ENCODE assay signal across 9 mouse cellular contexts in the genomic region with DNA sequence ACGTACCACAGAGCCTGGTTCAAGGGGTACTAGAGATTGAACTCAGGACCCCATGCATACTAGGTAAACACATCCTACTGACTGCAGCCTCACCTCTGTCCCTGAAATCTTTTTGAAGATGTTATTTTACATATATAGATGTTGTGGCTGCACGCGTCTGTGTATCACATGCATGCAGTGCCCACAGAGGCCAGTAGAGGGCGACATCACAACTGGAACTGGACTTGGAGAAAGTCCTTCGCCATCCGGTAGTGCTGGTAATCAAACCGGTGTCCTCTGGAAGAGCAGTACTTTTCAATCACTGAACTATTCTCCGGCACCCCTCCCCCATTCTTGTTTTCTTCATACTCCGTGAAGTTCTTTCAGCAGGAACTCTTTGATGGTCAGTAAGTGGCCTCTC. TPM values are rescaled to one million over a fixed set of nuclear protein-coding genes. Genes with fewer than 3 reads are reported as not detected.
A peak's percentile ranks its signal among the peaks of the same experiment; 100 is the strongest.
DNase-seq lines count a peak whose midpoint lies in the region; ATAC-seq lines count a peak whose summit lies in the region.
"Had no signal": no experiment of that assay in that cellular context is flagged by ENCODE, and none has a peak within 500 bp of the region (broad histone marks: within the 10 kb centered on the region; RNA-seq: fewer than 3 reads in every experiment).

No protein-coding gene starts in this region.

- H3K27ac ChIP-seq in forebrain, embryonic 11.5 days (ENCODE audit: low read depth, low read length) = no peak overlapping the region
- H3K27ac ChIP-seq in forebrain, embryonic 13.5 days = no peak overlapping the region
- no peak overlapping the region for H3K27ac ChIP-seq in neural tube, embryonic 11.5 days (ENCODE audit: low read depth, low read length)
- H3K27ac ChIP-seq: liver, embryonic 15.5 days had no signal

- no peak overlapping the region for H3K4me3 ChIP-seq in forebrain, embryonic 11.5 days (ENCODE audit: low read depth, low read length)
- no peak overlapping the region for H3K4me3 ChIP-seq in forebrain, embryonic 13.5 days
- H3K4me3 ChIP-seq in neural tube, embryonic 11.5 days (ENCODE audit: low read depth, low read length) = no peak overlapping the region
- H3K4me3 ChIP-seq: liver, embryonic 15.5 days had no signal

- no peaks in the 10 kb centered on the region for H3K4me1 ChIP-seq in forebrain, embryonic 11.5 days (replicated peaks; ENCODE audit: control insufficient read depth, insufficient read depth, low read length)
- H3K4me1 ChIP-seq in forebrain, embryonic 13.5 days = no peaks in the 10 kb centered on the region
- no peaks in the 10 kb centered on the region for H3K4me1 ChIP-seq in neural tube, embryonic 11.5 days (ENCODE audit: control insufficient read depth, insufficient read depth, low read length)
- H3K4me1 ChIP-seq: liver, embryonic 15.5 days had no signal

- no peak overlapping the region for H3K4me2 ChIP-seq in forebrain, embryonic 11.5 days (ENCODE audit: low read depth, low read length, severe bottlenecking)
- no peak overlapping the region for H3K4me2 ChIP-seq in forebrain, embryonic 13.5 days
- no peak overlapping the region for H3K4me2 ChIP-seq in neural tube, embryonic 11.5 days (ENCODE audit: low read depth)
- H3K4me2 ChIP-seq: liver, embryonic 15.5 days had no signal

- no peak for ATAC-seq in forebrain, embryonic 11.5 days (replicated peaks; ENCODE audit: low FRiP score)
- ATAC-seq in forebrain, embryonic 13.5 days = no peak
- ATAC-seq in neural tube, embryonic 11.5 days (ENCODE audit: insufficient read depth, low FRiP score, low TSS enrichment) = no peak

- DNase-seq in forebrain, embryonic 11.5 days (ENCODE audit: low spot score) = peak; percentile 73
- peak; percentile 40 to 63 for DNase-seq in right cerebral cortex, postnatal 10 days (ENCODE audit: low spot score in 2 of 2)
- DNase-seq in right cerebral cortex, postnatal 36 days (ENCODE audit: low spot score in 2 of 2) = no peak
- DNase-seq in embryo, embryonic 10.5 days (ENCODE audit: low spot score) = peak; percentile 81
- peak; percentile 60 for DNase-seq in kidney, postnatal 14 days
- DNase-seq in neural tube, embryonic 11.5 days (ENCODE audit: low spot score) = peak; percentile 65
- no peak for DNase-seq in frontal cortex, postnatal 10 days (ENCODE audit: low spot score in 2 of 2)

- H3K9ac ChIP-seq in forebrain, embryonic 11.5 days (ENCODE audit: low read length) = no peak overlapping the region
- H3K9ac ChIP-seq in forebrain, embryonic 13.5 days = no peak overlapping the region
- H3K9ac ChIP-seq in neural tube, embryonic 11.5 days (ENCODE audit: low read length) = no peak overlapping the region
- H3K9ac ChIP-seq: liver, embryonic 15.5 days had no signal

- WGBS in forebrain, embryonic 11.5 days = 35% methylated on average over 9 of the region's 9 CpGs
- 40% methylated on average over 9 of the region's 9 CpGs for WGBS in forebrain, embryonic 13.5 days
- WGBS in neural tube, embryonic 11.5 days = 34% methylated on average over 9 of the region's 9 CpGs

- H3K27me3 ChIP-seq in forebrain, embryonic 11.5 days (ENCODE audit: control insufficient read depth, insufficient read depth, low read length) = no peaks in the 10 kb centered on the region
- H3K27me3 ChIP-seq in forebrain, embryonic 13.5 days = no peaks in the 10 kb centered on the region
- H3K27me3 ChIP-seq in neural tube, embryonic 11.5 days (ENCODE audit: control insufficient read depth, insufficient read depth, low read length) = no peaks in the 10 kb centered on the region

- no peaks in the 10 kb centered on the region for H3K36me3 ChIP-seq in forebrain, embryonic 11.5 days (ENCODE audit: control insufficient read depth, insufficient read depth, low read length)
- H3K36me3 ChIP-seq in forebrain, embryonic 13.5 days (ENCODE audit: poor library complexity, severe bottlenecking) = no peaks in the 10 kb centered on the region
- no peaks in the 10 kb centered on the region for H3K36me3 ChIP-seq in neural tube, embryonic 11.5 days (ENCODE audit: control insufficient read depth, insufficient read depth, low read length)
- H3K36me3 ChIP-seq: liver, embryonic 15.5 days had no signal

- H3K9me3 ChIP-seq in forebrain, embryonic 11.5 days (ENCODE audit: control insufficient read depth, low read length) = no peaks in the 10 kb centered on the region; the same call in 1 of the 2 replicates
- no peaks in the 10 kb centered on the region for H3K9me3 ChIP-seq in forebrain, embryonic 13.5 days (replicated peaks)
- no peaks in the 10 kb centered on the region for H3K9me3 ChIP-seq in neural tube, embryonic 11.5 days (ENCODE audit: control insufficient read depth, low read length)
- H3K9me3 ChIP-seq: liver, embryonic 15.5 days had no signal

RNA-seq across cellular contexts. Expression of a gene that starts 24.4 kb away (rescaled TPM):
- 6.6 and 7.6 TPM in 2 replicates for polyA plus RNA-seq in forebrain, embryonic 11.5 days (2014; fragmentation: Nextera tagmentation; extraction: Ambion mirVana)
- 1.9 and 2.6 TPM in 2 replicates for polyA plus RNA-seq in forebrain, embryonic 13.5 days (2015; fragmentation: Nextera tagmentation; extraction: Ambion mirVana)
- 8.2 and 8.3 TPM in 2 replicates for polyA plus RNA-seq in neural tube, embryonic 11.5 days (2014; fragmentation: Nextera tagmentation; extraction: Ambion mirVana)

RNA-seq across cellular contexts. Expression of a gene that starts 31.5 kb away (rescaled TPM):
- 13.7 and 13.9 TPM in 2 replicates for polyA plus RNA-seq in forebrain, embryonic 11.5 days (2014; fragmentation: Nextera tagmentation; extraction: Ambion mirVana)
- polyA plus RNA-seq in forebrain, embryonic 13.5 days (2015; fragmentation: Nextera tagmentation; extraction: Ambion mirVana) = 17.4 and 17.7 TPM in 2 replicates
- 13.5 and 14.1 TPM in 2 replicates for polyA plus RNA-seq in neural tube, embryonic 11.5 days (2014; fragmentation: Nextera tagmentation; extraction: Ambion mirVana)

RNA-seq across cellular contexts. Expression of a gene that starts 52.7 kb away (rescaled TPM):
- polyA plus RNA-seq in forebrain, embryonic 11.5 days (2014; fragmentation: Nextera tagmentation; extraction: Ambion mirVana) = 1.7 and 2.2 TPM in 2 replicates
- 0.41 and 0.52 TPM in 2 replicates for polyA plus RNA-seq in forebrain, embryonic 13.5 days (2015; fragmentation: Nextera tagmentation; extraction: Ambion mirVana)
- 1.2 and 1.4 TPM in 2 replicates for polyA plus RNA-seq in neural tube, embryonic 11.5 days (2014; fragmentation: Nextera tagmentation; extraction: Ambion mirVana)

Comparison
In these comparisons a context has a peak if more than half of its experiments do, and no peak if none do; other contexts are left out.
1. DNase-seq: peak in forebrain, embryonic 11.5 days (single experiment), right cerebral cortex, postnatal 10 days (2 of 2), embryo, embryonic 10.5 days (single experiment), kidney, postnatal 14 days (single experiment) and neural tube, embryonic 11.5 days (single experiment); none in right cerebral cortex, postnatal 36 days (0 of 2) and frontal cortex, postnatal 10 days (0 of 2).